Mouse (Mus musculus) MEL-GATA-1-ER (cell line): Measurements from ENCODE around the gene Gm13089.
"Not testable (repeated sequence)": the region's sequence is repeated elsewhere in the genome, so short reads cannot be mapped to it uniquely, and the experiment has no call there.

Experiments used
- DNase-seq: peaks from one replicate; pipeline ENCODE4 v3.0.0-alpha.2; 2012; ENCODE audit warnings: low read depth; ENCODE audit errors: extremely low read depth

Gene Gm13089

GRCm38 (mm10) chr4:143702611-143703010, at the start of gene Gm13089:
Gene Gm13089, minus strand, starts transcription at chr4:143702711.
- no peak for DNase-seq

GRCm38 (mm10) chr4:143719155-143719554, 16.6 kb upstream of the Gm13089 start, which contains the start of gene Gm13078:
Gene Gm13078, plus strand, starts transcription at chr4:143719455.
- DNase-seq, result no peak

- DNase-seq, result not testable (repeated sequence)
Measured at GRCm38 (mm10) chr4:143657146-143657545, 45.4 kb downstream of the Gm13089 start, which contains the start of gene Gm13088. Gene Gm13088, minus strand, starts transcription at chr4:143657246.
